In genomic region chr2:59882742-59883281, GRCm38 (mm10) we compare ENCODE assay signal across 8 mouse cellular contexts. TPM values are rescaled to one million over a fixed set of nuclear protein-coding genes. Genes with fewer than 3 reads are reported as not detected.
DNase-seq lines count a peak whose midpoint lies in the region; ATAC-seq and TF ChIP-seq lines count a peak whose summit lies in the region.

No protein-coding gene starts in this region.

- H3K4me3 ChIP-seq in embryonic facial prominence, embryonic 15.5 days (replicated peaks) = peak overlapping the region; percentile 80
- peak overlapping the region; percentile 81 for H3K4me3 ChIP-seq in intestine, postnatal 0 days (ENCODE audit: low read depth, low read length)
- H3K4me3 ChIP-seq in midbrain, postnatal 0 days (ENCODE audit: low read depth, low read length) = peak overlapping the region; percentile 61

- peak overlapping the region; percentile 50 for H3K4me2 ChIP-seq in embryonic facial prominence, embryonic 15.5 days (replicated peaks)
- H3K4me2 ChIP-seq in intestine, postnatal 0 days (replicated peaks; ENCODE audit: low read depth) = peak overlapping the region; percentile 76
- H3K4me2 ChIP-seq in midbrain, postnatal 0 days (ENCODE audit: low read depth, low read length, poor library complexity, severe bottlenecking) = peak overlapping the region; percentile 77

- H3K27ac ChIP-seq in embryonic facial prominence, embryonic 15.5 days (replicated peaks) = peak overlapping the region; percentile 90
- no peak overlapping the region for H3K27ac ChIP-seq in intestine, postnatal 0 days (ENCODE audit: low read depth, low read length)
- no peak overlapping the region for H3K27ac ChIP-seq in midbrain, postnatal 0 days (ENCODE audit: low read depth, low read length)

- DNase-seq in spleen, adult 12 weeks (ENCODE audit: low spot score) = peak; percentile 13
- DNase-seq in spleen, postnatal 14 days (ENCODE audit: low spot score in 2 of 2) = no peak
- no peak for DNase-seq in midbrain, postnatal 0 days (ENCODE audit: low spot score)
- no peak for DNase-seq in layer of hippocampus, adult 9-10 months (ENCODE audit: low spot score)
- DNase-seq in left cerebral cortex, adult 18-20 months (ENCODE audit: low spot score in 2 of 2) = no peak
- DNase-seq in layer of hippocampus, postnatal 36 days = no peak

- H3K4me1 ChIP-seq in embryonic facial prominence, embryonic 15.5 days = peaks cover 13% of the 10 kb centered on the region
- H3K4me1 ChIP-seq in intestine, postnatal 0 days (replicated peaks; ENCODE audit: control insufficient read depth, insufficient read depth, low read length) = no peaks in the 10 kb centered on the region
- peaks cover 2% of the 10 kb centered on the region; the same call in 1 of the 2 replicates for H3K4me1 ChIP-seq in midbrain, postnatal 0 days (ENCODE audit: insufficient read depth, low read length)

- H3K9me3 ChIP-seq in embryonic facial prominence, embryonic 15.5 days (replicated peaks) = 0 out of 2 replicates have a peak, but pooled peaks cover 4% of the 10 kb centered on the region
- no peaks in the 10 kb centered on the region for H3K9me3 ChIP-seq in intestine, postnatal 0 days (ENCODE audit: control insufficient read depth)
- no peaks in the 10 kb centered on the region for H3K9me3 ChIP-seq in midbrain, postnatal 0 days (ENCODE audit: low read length)

- H3K36me3 ChIP-seq in embryonic facial prominence, embryonic 15.5 days = 0 out of 2 replicates have a peak, but pooled peaks cover 4% of the 10 kb centered on the region
- H3K36me3 ChIP-seq in intestine, postnatal 0 days (ENCODE audit: control insufficient read depth, insufficient read depth) = no peaks in the 10 kb centered on the region
- no peaks in the 10 kb centered on the region for H3K36me3 ChIP-seq in midbrain, postnatal 0 days (ENCODE audit: insufficient read depth, low read length)

- TF ChIP-seq CTCF in intestine, postnatal 0 days (IDR thresholded peaks at IDR 0.05; ENCODE audit: low read depth) = no peak
- no peak for TF ChIP-seq CTCF in midbrain, postnatal 0 days (IDR thresholded peaks at IDR 0.05)

- ATAC-seq in embryonic facial prominence, embryonic 15.5 days (ENCODE audit: insufficient number of reproducible peaks, low FRiP score, low TSS enrichment, low read depth) = no peak
- peak; percentile 0; the same call in 1 of the 2 replicates for ATAC-seq in intestine, postnatal 0 days
- peak; percentile 29 for ATAC-seq in midbrain, postnatal 0 days (ENCODE audit: low FRiP score)

- no peaks in the 10 kb centered on the region for H3K27me3 ChIP-seq in embryonic facial prominence, embryonic 15.5 days
- no peaks in the 10 kb centered on the region for H3K27me3 ChIP-seq in intestine, postnatal 0 days (replicated peaks; ENCODE audit: control insufficient read depth, insufficient read depth, low read length)
- no peaks in the 10 kb centered on the region for H3K27me3 ChIP-seq in midbrain, postnatal 0 days (ENCODE audit: insufficient read depth, low read length)

- WGBS in embryonic facial prominence, embryonic 15.5 days = 66% methylated on average over 8 of the region's 8 CpGs
- 49% methylated on average over 8 of the region's 8 CpGs for WGBS in intestine, postnatal 0 days
- 66% methylated on average over 8 of the region's 8 CpGs for WGBS in midbrain, postnatal 0 days

- H3K9ac ChIP-seq in embryonic facial prominence, embryonic 15.5 days = 0 out of 2 replicates have a peak overlapping the region, but pooled peaks have one; percentile 68
- no peak overlapping the region for H3K9ac ChIP-seq in intestine, postnatal 0 days (ENCODE audit: low read depth, low read length)
- no peak overlapping the region for H3K9ac ChIP-seq in midbrain, postnatal 0 days (replicated peaks; ENCODE audit: low read length, poor library complexity, severe bottlenecking)

RNA-seq across cellular contexts. Expression of gene Wdsub1, which starts 0.4 kb away (rescaled TPM):
- polyA plus RNA-seq in embryonic facial prominence, embryonic 15.5 days (2015; fragmentation: Nextera tagmentation; extraction: Ambion mirVana) = 42.3 and 49.6 TPM in 2 replicates
- 32.9 and 37.4 TPM in 2 replicates for polyA plus RNA-seq in intestine, postnatal 0 days (2015; fragmentation: Nextera tagmentation; extraction: Ambion mirVana)
- 28.6 and 67.0 TPM in 2 replicates for total RNA-seq in midbrain, postnatal 0 days (2014; rRNA removed)
- polyA plus RNA-seq in midbrain, postnatal 0 days (2015; fragmentation: Nextera tagmentation; extraction: Ambion mirVana) = 21.3 and 23.6 TPM in 2 replicates
- total RNA-seq in left cerebral cortex, adult 18-20 months (2021) = 10 to 100 TPM; 16.1 to 17.6 TPM
- total RNA-seq in layer of hippocampus, postnatal 36 days (2021) = 10 to 100 TPM; 21.9 to 23.9 TPM
